Mouse (Mus musculus): ENCODE results near the gene Gpr4.

DNA sequence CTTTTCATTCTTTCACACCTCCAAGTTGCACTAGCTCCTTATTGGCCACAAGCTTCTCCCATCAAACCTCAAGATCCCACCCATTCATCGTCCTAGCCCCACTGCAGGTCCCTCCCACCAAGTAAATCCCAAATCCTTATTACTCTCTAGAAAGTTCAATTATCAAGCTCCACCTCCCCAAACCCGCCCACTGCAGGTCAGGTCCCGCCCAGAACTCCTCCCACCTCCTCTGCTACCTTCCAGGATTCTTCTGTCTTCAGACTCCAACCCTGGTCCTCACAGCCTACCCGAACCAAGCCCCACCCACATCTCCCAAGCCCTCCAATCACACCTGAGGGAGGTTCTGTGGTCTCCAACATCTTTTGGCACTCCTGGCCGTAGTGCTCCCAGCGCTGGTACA is 48.1 kb upstream of the Gpr4 start:
- TF ChIP-seq GATA1 (IDR thresholded peaks at IDR 0.05; ENCODE audit: low read length) (no peak), TAL1 (IDR thresholded peaks at IDR 0.05; ENCODE audit: low read length) (no peak)
